Mouse (Mus musculus): ENCODE results near the gene Tusc2.

Gene Tusc2

DNA sequence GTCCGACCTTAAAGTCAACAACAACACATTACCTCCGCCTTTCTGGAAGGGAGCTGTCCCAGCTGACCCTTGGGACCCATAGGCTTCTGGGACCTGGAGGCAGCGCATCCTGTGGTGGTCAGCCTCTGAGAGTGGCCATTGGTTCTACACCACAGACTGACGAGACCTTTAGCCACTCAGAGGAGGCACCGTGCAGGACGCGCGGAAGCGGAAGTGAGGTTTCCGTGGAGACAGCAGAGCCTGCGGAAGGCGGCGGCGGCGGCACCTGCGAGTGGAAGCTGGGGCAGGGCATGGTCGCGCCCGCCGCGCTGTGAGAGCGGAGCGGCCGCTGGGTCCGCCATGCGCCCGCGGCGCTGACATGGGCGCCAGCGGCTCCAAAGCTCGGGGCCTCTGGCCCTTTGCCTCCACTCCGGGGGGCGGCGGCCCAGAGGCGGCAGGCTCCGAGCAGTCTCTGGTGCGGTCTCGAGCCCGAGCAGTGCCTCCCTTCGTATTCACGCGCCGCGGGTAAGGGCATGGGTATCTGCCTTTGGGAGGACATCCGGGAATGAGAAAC lies at the start of gene Tusc2:
Gene Tusc2 (plus strand): TSS at position 227 of the 553 bp plus-strand sequence.
- peak; percentile 94 to 96 for DNase-seq

DNA sequence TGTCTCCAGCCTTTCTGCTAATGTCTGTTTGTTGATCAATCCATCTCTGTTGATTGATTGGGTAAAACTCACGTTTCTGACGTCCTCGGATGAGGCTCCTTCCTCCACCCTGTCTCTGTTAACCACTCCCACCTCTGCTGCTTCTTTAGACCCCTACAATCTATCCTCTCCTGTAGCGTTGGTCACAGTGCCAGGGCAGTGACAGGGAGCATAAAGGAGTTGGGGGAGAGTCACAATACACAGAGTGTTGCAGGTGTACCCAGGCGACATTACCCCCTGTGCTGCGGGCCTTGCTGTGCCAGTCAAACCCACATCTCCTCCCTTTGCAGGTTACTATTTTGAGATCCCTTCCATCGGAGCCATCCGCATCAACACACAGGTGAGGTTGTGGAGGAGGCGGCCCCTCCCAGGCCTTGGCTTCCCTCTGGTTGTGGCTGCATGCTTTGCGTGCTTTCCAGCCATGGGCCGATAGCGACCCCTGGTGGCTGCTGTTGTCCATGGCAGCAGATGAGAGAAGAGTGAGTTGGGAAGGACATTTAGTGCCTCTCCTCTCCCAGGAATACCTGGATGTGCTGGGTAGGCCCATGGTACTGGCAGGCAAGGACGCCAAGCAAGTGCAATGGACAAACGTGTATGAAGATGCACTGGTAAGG lies 48.6 kb upstream of the Tusc2 start:
- DNase-seq: peak; percentile 93

DNA sequence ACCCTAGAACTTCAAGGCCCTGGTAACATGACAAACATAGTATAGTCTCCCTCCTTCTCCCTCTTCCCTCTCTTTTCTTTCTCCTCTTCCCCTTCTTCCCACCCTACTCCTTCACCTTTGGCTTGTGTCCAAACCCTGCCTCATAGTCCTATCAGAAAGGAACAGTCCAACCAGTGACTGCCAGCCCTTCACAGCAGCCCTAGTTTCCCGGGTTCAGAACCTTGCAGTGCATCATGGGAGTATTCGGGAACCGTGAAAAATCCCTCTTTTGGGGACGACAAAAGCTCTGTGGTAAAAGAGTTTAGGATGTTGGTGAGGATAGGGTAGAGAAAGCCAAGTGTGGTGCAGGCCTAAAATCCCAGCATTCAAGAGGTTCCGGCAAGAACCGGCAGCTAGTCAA lies 42.7 kb upstream of the Tusc2 start:
- no peak for DNase-seq

DNA sequence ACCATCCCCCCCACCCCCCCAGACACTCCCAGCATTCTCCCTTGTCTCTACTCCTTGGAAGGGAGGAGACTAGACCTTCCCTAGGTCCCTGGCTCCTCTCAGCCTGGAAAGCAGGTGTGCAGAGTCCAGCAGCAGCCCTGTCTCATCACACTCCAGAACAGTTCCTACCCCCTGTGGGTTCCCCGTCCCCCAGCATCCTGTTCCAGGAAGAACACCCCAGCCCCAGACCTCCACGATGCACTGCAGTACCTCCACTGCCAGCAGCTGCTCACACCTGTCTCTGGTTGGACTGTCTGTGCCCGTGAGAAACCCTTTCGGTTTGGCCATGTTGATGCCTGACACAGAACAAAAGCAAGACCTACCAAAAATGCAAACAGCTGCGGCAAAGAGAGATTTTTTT lies 41.9 kb upstream of the Tusc2 start:
- no peak for DNase-seq

DNA sequence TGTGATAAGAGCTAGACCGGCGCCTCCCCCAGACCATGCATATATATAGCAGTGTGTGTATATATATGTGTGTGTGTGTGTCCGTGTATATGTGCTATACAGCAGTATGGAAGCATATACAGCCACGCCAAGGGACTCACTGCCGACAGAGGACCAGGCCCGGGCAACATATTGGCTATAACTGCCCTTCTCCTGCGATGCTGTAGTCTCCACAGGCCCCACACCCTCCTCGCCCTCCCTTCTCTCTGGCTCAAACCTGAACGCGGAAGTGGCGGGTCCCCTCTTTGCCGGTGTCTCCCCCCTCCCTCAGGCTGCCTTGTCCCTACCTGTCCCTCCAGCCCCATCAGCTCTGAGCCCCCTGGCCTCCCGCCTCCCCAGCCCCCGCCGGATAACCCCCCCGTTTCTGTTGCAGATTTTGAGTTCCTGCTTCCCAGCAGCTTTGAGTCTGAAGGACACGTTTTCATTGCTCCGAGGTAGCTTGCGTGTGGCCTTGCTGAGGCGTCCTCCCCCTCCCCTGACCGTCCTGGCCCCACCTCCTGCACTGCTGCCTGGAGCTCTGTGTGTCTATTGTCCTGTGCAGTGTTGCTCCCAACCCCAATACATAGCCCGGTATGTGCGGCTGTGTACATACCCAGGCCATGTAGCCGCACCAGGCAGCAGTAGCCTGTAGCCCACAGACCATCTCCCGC lies 41.2 kb upstream of the Tusc2 start:
- DNase-seq: peak in 1 of 2 experiments; percentile 44

DNA sequence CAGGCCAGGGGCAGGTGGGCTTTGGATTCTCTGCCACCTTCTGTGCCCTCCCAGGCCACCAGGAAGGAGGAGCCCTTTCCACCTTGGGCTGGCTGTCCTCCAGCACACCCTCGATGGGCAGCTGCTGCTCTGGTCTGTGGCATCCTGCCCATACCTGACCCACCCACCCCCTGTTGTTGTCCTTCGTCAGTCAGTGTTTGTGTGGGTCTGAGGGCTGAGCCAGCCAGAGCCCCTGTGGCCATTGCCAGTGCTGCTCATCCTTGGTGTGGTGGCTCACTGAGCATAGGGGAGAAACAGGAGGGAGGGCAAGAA lies 40.7 kb upstream of the Tusc2 start:
- DNase-seq: no peak

DNA sequence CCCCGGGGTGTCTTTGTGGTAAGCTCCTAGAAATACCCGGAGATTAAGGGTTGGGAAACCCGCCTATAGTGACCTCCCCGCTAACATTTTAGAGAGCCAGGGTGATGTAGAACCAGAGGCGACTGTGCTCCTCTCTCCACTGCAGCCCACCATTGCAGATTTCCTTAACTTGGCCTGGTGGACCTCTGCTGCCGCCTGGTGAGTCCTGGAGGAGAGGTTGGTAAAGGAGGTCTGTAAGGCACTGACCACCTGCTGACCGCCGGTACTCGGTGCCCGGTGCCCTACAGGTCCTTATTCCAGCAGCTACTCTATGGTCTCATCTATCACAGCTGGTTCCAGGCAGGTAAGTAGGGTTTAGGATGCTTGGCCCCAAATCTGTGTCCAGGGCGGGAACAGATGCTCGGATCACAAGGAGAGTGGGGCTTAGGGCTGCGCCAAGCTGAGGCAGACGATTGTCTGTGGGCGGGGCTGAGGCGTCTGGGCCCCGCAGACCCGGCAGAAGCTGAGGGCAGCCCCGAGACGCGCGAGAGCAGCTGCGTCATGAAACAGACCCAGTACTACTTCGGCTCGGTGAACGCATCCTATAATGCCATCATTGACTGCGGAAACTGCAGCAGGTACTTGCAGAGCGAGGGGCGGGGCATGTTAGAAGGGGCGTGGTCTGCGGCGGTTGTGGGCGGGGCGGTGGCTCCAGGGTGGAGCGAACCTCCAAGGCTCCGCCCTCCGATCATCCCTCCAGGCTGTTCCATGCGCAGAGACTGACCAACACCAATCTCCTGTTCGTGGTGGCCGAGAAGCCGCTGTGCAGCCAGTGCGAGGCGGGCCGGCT lies 36.6 kb upstream of the Tusc2 start:
- DNase-seq: peak; percentile 94

DNA sequence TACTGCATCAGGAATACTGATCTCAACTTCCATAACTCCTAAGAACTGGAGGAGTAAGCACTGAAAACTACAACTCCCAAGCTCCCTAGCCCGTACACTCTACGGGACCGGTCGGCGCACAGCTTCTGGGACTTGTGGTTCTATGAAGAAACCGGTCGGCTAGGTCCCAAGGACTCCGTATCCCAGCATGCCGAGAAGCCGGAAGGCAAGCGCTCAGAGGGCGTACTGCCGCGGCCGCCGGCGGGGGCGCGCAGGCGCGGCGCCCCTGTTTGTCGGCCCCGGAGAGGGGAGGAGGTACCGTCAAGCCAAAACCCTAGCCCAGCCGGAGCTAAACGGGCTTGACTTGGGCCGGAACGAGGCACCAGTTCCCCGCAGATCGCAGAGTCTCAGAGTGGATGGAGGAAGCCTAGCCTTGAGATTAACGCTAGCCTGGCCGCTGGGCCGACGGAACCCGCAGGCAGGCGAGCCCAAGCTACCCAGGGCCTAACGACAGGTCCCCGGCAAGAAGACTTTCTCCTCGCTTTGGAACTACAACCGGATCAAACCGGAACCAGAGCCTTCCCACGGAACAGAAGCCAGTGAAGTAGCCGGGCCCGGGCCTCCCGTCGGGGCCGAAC lies 29.2 kb upstream of the Tusc2 start, which contains the start of gene Tmem115:
Gene Tmem115 (plus strand): TSS at position 155 of the 617 bp plus-strand sequence.
- DNase-seq: peak; percentile 89 to 95

DNA sequence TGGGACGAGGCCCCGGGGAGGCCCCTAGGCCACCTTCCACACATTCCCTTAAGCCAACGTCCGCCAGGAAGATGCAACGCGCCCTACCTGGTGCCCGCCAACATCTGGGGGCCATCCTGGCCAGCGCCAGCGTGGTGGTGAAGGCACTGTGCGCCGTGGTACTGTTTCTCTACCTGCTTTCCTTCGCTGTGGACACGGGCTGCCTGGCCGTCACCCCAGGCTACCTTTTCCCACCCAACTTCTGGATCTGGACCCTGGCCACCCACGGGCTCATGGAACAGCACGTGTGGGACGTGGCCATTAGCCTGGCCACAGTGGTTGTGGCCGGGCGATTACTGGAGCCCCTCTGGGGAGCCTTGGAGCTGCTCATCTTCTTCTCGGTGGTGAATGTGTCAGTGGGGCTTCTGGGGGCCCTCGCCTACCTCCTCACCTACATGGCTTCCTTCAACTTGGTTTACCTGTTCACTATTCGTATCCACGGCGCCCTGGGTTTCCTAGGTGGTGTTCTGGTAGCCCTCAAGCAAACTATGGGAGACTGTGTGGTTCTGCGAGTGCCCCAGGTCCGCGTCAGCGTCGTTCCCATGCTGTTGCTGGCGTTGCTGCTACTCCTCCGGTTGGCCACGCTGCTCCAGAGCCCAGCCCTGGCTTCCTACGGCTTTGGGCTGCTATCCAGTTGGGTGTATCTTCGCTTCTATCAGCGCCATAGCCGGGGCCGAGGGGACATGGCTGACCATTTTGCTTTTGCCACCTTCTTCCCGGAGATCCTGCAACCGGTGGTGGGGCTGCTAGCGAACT lies 28.4 kb upstream of the Tusc2 start:
- peak; percentile 56 to 63 for DNase-seq

DNA sequence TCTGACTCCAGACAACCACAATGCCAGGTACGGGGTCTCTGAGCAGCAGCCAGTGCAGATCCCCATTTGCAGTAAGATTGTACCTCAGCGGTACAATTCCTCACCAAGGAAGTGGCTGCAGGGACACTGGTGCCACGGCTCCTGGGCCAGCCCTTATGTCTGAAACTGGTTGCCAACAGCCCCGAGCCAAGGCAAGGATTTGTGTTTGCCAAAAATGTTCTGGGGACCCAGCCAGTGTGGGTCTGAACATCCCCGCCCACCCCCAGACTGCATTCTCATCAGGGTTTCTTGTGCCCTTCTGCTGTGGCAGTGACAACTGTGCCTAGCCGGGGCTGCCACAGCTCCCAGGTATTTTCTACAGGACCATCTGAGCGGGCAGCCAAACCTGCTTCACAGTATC lies 24.8 kb upstream of the Tusc2 start:
- no peak for DNase-seq

DNA sequence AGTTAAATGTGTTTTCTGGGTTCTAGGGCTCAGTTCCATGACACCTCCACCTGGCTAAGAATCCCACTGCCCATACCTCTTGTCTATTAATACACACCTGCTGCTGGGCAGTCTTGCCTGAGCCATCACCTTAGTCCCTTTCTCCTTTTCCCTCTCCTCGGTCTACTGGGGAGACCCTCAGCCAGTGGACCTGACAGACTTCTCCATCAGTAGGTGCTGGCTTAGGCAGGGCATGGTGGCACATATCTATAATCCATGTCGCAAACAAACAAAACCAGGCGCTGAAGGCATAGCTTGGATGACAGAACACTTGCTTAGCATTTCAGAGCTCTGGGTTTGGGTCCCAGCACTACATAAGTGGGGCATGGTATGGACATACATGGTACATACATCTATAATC lies 24.3 kb upstream of the Tusc2 start:
- no peak for DNase-seq

DNA sequence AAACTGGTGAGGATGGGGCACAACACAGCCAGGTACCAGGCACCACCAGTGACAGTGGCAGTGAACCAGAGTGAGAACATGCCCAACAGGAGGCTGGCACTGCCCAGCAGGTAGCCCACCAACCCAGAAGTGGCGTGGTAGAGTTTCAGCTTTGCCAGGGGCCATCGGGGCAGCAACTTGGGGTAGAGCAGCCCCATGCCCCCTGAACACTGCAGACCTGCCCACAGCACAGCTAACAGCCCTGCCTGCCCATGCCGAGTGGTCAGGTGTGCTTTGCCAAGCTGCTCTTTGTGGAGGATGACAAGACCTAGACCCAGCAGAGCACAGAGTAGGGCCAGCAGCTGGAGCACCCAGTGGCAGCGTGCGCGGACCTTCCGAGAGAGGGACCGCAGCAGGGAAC lies 23.1 kb upstream of the Tusc2 start:
- no peak for DNase-seq

DNA sequence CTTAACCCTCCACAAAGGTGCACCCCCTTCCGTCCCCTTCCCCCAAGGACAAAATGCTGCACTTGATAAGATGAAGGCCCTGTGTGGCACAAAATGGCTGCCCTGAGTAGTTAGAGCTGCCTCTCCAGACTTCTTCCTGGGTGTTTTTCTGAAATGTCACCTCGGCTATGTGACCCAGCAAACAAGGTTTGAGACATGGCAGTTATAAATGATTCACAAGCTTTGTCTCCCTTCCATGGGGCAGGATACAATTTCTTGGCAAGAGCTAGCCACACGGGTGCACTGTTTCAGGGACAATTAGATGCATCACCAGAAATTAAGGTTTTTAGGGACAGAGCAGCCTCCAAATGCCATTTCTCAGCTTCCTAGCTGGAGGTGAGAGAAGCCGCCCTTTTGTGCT lies 22.6 kb upstream of the Tusc2 start:
- no peak for DNase-seq

DNA sequence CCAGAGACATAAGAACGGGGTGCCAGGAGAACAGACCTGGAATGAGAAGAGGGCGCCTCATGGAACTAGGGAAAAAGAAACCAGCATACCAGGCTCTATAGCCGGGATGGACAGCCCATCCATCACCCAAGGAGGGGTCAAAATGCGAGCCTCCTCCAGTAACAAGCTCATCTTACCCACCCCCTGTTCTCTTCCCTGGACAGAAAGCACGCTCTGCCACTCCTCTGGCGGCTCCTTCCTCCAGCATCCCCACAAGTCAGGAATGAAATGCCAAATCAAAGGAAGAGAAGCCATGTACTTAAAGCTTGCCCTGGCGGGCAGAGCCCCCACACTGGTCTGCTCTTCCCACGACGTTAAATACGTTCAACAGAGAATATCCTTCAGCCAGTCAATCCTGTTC lies 22.1 kb upstream of the Tusc2 start:
- no peak for DNase-seq

DNA sequence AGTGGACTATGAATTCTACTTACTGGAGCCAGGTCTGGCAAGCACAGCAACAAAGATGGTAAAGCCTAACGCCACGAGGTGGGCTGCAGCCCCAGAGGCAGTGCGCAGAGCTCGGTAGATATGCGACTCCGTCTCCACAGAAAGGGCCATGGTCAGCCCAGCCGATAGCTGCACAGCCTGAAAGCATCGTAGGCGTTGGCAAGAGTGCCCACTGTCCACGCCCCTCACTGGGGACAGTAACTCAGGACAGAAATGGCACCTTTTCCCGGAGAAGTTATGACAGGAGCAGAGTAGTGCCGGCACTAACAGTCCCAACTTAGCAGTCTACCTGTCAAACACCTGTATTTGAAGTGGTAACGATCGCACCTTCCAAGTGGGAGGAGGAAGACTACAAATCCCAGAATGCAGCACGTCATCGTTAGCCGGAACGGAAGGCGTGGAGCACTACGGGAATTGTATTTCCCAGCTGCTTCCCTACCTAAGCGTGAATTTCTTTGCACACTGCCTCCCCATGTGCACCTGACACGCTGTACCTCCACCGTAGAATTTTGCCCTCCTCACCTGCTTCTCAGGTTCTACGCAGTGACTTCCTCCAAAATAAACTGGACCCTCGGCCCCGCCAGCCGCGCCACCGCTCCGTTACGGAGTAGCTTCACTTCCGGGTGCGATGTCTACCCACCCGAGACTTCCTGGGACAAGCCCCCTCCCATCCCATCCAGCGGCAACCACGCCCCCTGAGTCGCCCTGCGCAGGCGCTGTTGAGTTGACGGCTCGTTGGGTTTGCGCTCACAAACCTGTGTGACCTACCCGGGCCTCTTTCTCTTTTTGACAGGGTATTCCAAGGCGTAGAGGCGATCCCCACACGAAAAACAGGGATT lies 21.3 kb upstream of the Tusc2 start, which contains the start of the genes Cyb561d2 and Nprl2:
Gene Cyb561d2 (minus strand): TSS at position 720 of the 878 bp plus-strand sequence.
Gene Nprl2 (plus strand): TSS at position 753 of the 878 bp plus-strand sequence.
- DNase-seq: peak; percentile 95 to 97

DNA sequence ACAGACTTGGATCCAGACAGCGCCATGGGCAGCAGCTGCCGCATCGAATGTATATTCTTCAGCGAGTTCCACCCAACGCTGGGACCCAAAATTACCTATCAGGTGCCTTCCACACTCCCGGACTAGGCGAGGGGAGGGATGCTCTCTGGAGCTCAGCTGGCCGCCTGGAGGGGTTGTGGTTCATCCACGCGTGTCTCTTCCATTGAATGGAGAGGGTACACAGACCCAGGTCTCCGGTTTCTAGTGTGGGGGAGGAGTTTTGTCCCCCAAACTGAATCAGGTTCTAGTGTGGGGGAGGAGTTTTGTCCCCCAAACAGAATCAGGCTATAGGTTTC lies 20.7 kb upstream of the Tusc2 start:
- DNase-seq: no peak

DNA sequence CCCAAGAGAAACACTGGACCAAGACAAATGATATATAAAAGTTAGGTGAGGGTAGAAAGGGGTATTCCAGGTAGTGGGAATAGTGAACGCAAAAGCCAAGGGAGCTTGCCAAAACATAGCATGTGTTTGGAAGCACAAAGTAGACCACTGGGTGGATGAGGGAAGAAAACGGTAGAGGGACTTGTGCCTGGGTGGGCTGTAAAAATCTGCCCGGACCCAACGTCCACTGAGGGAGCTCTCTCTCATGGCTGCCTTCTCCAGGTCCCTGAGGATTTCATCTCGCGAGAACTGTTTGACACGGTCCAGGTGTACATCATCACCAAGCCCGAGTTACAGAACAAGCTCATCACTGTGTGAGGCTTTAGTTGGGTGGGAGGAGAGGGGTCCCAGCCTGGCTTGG lies 20.3 kb upstream of the Tusc2 start:
- peak; percentile 41 to 57 for DNase-seq

DNA sequence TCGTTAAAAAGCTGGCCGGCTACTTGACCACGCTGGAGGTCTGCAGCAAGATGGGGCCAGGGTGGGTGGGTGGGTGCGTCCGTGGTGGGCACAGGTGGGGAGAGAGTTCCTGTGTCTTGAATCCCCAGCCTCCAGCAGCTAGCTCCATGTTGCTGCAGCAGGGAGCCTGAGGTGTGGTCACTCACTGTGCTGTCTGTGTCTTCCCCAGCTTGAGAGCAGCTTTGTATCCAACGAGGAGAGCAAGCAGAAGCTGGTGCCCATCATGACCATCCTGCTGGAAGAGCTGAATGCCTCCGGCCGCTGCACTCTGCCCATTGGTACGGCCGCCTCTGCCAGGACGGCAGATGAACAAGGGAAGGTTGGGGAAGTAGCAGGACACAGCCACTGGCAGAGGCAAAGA lies 19.8 kb upstream of the Tusc2 start:
- DNase-seq: no peak

DNA sequence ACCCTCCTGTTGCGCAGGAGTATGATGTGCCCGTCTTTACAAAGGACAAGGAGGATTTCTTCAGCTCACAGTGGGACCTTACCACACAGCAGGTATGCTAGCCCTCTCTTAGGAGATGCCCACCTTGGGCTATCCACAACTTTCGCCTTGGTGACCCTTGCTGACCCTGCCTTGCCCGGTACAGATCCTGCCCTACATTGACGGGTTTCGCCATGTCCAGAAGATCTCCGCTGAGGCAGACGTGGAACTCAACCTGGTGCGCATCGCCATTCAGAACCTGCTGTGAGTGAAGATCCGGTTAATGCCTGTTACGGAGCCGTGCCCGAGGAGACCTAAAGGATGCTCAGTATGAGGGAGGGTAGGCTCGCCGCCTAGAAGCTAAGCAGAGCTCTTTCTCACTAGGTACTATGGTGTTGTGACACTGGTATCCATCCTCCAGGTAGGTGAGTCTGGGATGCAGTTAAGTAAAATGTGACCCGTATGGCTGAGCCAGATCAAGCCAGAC lies 18.8 kb upstream of the Tusc2 start:
- no peak for DNase-seq

DNA sequence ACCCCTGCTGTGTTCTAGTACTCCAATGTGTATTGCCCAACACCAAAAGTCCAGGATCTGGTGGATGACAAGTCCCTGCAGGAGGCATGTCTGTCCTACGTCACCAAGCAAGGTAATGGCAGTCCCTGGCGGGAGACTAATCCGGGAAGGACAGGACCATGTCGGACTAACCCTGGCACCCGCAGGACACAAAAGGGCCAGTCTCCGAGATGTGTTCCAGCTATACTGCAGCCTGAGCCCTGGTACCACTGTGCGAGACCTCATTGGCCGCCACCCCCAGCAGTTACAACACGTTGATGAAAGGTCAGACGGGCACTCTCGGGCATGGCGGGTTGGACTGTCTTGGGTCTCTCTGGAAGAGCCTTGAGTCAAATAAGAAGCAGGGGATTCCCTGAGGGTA lies 18.3 kb upstream of the Tusc2 start:
- DNase-seq: no peak

DNA sequence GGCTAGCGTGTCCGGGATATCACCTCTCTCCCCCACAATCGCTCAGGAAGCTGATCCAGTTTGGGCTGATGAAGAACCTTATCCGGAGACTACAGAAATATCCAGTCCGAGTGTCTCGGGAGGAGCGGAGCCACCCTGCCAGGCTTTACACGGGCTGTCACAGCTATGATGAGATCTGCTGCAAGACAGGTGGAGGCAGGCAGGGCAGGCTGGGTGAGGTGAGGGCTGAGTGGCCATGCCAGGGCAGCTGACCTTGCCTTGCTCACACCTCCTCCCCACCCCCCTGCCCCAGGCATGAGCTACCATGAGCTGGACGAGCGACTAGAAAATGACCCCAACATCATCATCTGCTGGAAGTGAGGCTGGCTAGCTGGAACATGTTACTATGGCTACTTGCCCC lies 17.9 kb upstream of the Tusc2 start:
- no peak for DNase-seq
